In the genomic region with DNA sequence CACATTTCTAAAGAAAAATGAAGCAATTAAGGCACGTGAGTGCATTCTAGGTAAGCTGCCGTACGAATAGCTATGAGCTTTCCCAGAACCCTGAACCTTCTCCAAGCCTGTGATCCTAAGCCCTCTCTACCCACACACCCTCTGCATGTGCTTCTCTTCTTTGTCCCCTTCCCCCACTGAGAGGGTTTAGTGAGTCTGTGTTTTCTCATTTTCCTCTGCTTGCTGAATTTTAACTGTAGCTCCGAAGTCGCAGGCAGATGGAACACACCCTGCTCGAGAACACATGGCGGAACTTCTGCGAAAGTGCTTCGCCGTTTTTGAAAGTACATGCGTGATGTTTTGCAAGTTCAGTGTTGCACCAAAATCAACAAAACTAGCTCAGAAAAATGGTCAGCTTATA, we compare ENCODE assay signal across 23 mouse cellular contexts.
DNase-seq lines count a peak whose midpoint lies in the region; ATAC-seq and TF ChIP-seq lines count a peak whose summit lies in the region.
"Had no signal": no experiment of that assay in that cellular context is flagged by ENCODE, and none has a peak within 500 bp of the region (broad histone marks: within the 10 kb centered on the region; RNA-seq: fewer than 3 reads in every experiment).

No protein-coding gene starts in this region.

- no peak overlapping the region for H3K9ac ChIP-seq in forebrain, embryonic 13.5 days
- no peak overlapping the region for H3K9ac ChIP-seq in forebrain, embryonic 12.5 days
- no peak overlapping the region for H3K9ac ChIP-seq in intestine, embryonic 14.5 days (ENCODE audit: low read length)
- H3K9ac ChIP-seq in intestine, postnatal 0 days (ENCODE audit: low read depth, low read length): no peak overlapping the region
- H3K9ac ChIP-seq: embryonic facial prominence, embryonic 15.5 days; hindbrain, embryonic 12.5 days; liver, embryonic 13.5 days; neural tube, embryonic 15.5 days had no signal

- ATAC-seq in forebrain, embryonic 13.5 days: peak; percentile 45; the same call in 1 of the 2 replicates
- no peak for ATAC-seq in forebrain, embryonic 12.5 days (ENCODE audit: low FRiP score)
- ATAC-seq in intestine, embryonic 14.5 days (replicated peaks; ENCODE audit: low FRiP score, low TSS enrichment, low read depth): peak; percentile 73
- ATAC-seq in intestine, postnatal 0 days: no peak

- no peak overlapping the region for H3K27ac ChIP-seq in forebrain, embryonic 13.5 days
- no peak overlapping the region for H3K27ac ChIP-seq in forebrain, embryonic 12.5 days
- no peak overlapping the region for H3K27ac ChIP-seq in intestine, embryonic 14.5 days (ENCODE audit: low read depth)
- H3K27ac ChIP-seq in intestine, postnatal 0 days (ENCODE audit: low read depth, low read length): no peak overlapping the region
- H3K27ac ChIP-seq: embryonic facial prominence, embryonic 15.5 days; gastrocnemius, adult 2 months; hindbrain, embryonic 12.5 days; kidney, postnatal 0 days; liver, embryonic 13.5 days; neural tube, embryonic 15.5 days had no signal

- no peaks in the 10 kb centered on the region for H3K36me3 ChIP-seq in forebrain, embryonic 13.5 days (ENCODE audit: poor library complexity, severe bottlenecking)
- no peaks in the 10 kb centered on the region for H3K36me3 ChIP-seq in forebrain, embryonic 12.5 days (replicated peaks)
- no peaks in the 10 kb centered on the region for H3K36me3 ChIP-seq in intestine, embryonic 14.5 days (ENCODE audit: control insufficient read depth, insufficient read depth, low read length)
- H3K36me3 ChIP-seq in intestine, postnatal 0 days (ENCODE audit: control insufficient read depth, insufficient read depth): no peaks in the 10 kb centered on the region
- H3K36me3 ChIP-seq: embryonic facial prominence, embryonic 15.5 days; hindbrain, embryonic 12.5 days; liver, embryonic 13.5 days; neural tube, embryonic 15.5 days had no signal

- no peaks in the 10 kb centered on the region for H3K9me3 ChIP-seq in forebrain, embryonic 13.5 days (replicated peaks)
- H3K9me3 ChIP-seq in forebrain, embryonic 12.5 days: no peaks in the 10 kb centered on the region
- H3K9me3 ChIP-seq in intestine, embryonic 14.5 days (ENCODE audit: control insufficient read depth, low read length): no peaks in the 10 kb centered on the region
- H3K9me3 ChIP-seq in intestine, postnatal 0 days (ENCODE audit: control insufficient read depth): no peaks in the 10 kb centered on the region
- H3K9me3 ChIP-seq: embryonic facial prominence, embryonic 15.5 days; hindbrain, embryonic 12.5 days; liver, embryonic 13.5 days; neural tube, embryonic 15.5 days had no signal

- no peak for TF ChIP-seq CTCF in intestine, postnatal 0 days (IDR thresholded peaks at IDR 0.05; ENCODE audit: low read depth)

- DNase-seq in intestine, embryonic 14.5 days (ENCODE audit: low spot score): peak; percentile 51
- DNase-seq in right cerebral cortex, adult 18-20 months: peak; percentile 29
- DNase-seq in right cerebral cortex, postnatal 4 days: no peak
- no peak for DNase-seq in MN1 (ENCODE audit: low spot score)
- DNase-seq in yolk sac, embryonic 10.5 days (ENCODE audit: low spot score): no peak
- DNase-seq: adrenal gland, postnatal 10 days; cerebellum, adult 11 months; cerebellum, adult 9-11 months; gastrocnemius, adult 2 months; kidney, adult 2 months; liver, embryonic 13.5 days; lung, adult 2 months; lung, postnatal 14 days; thymus, adult 18-20 months; thymus, postnatal 4 days had no signal

- H3K4me3 ChIP-seq in forebrain, embryonic 13.5 days: no peak overlapping the region
- no peak overlapping the region for H3K4me3 ChIP-seq in forebrain, embryonic 12.5 days (replicated peaks)
- H3K4me3 ChIP-seq in intestine, embryonic 14.5 days (ENCODE audit: low read depth, low read length): no peak overlapping the region
- no peak overlapping the region for H3K4me3 ChIP-seq in intestine, postnatal 0 days (ENCODE audit: low read depth, low read length)
- H3K4me3 ChIP-seq: embryonic facial prominence, embryonic 15.5 days; gastrocnemius, adult 2 months; hindbrain, embryonic 12.5 days; liver, embryonic 13.5 days; neural tube, embryonic 15.5 days had no signal

- H3K4me2 ChIP-seq in forebrain, embryonic 13.5 days: no peak overlapping the region
- no peak overlapping the region for H3K4me2 ChIP-seq in forebrain, embryonic 12.5 days
- H3K4me2 ChIP-seq in intestine, embryonic 14.5 days (ENCODE audit: low read length): no peak overlapping the region
- H3K4me2 ChIP-seq in intestine, postnatal 0 days (replicated peaks; ENCODE audit: low read depth): no peak overlapping the region
- H3K4me2 ChIP-seq: embryonic facial prominence, embryonic 15.5 days; hindbrain, embryonic 12.5 days; liver, embryonic 13.5 days; midbrain, embryonic 11.5 days; neural tube, embryonic 15.5 days had no signal

- H3K4me1 ChIP-seq in forebrain, embryonic 13.5 days: no peaks in the 10 kb centered on the region
- peaks cover 7% of the 10 kb centered on the region; the same call in 1 of the 2 replicates for H3K4me1 ChIP-seq in forebrain, embryonic 12.5 days
- H3K4me1 ChIP-seq in intestine, embryonic 14.5 days (replicated peaks; ENCODE audit: control insufficient read depth, insufficient read depth, low read length): no peaks in the 10 kb centered on the region
- no peaks in the 10 kb centered on the region for H3K4me1 ChIP-seq in intestine, postnatal 0 days (replicated peaks; ENCODE audit: control insufficient read depth, insufficient read depth, low read length)
- H3K4me1 ChIP-seq: embryonic facial prominence, embryonic 15.5 days; liver, embryonic 13.5 days had no signal

- H3K27me3 ChIP-seq in forebrain, embryonic 13.5 days: no peaks in the 10 kb centered on the region
- no peaks in the 10 kb centered on the region for H3K27me3 ChIP-seq in forebrain, embryonic 12.5 days
- no peaks in the 10 kb centered on the region for H3K27me3 ChIP-seq in intestine, embryonic 14.5 days (replicated peaks; ENCODE audit: control insufficient read depth, insufficient read depth, low read length)
- no peaks in the 10 kb centered on the region for H3K27me3 ChIP-seq in intestine, postnatal 0 days (replicated peaks; ENCODE audit: control insufficient read depth, insufficient read depth, low read length)
- H3K27me3 ChIP-seq: embryonic facial prominence, embryonic 15.5 days; hindbrain, embryonic 12.5 days; neural tube, embryonic 15.5 days had no signal

- WGBS in forebrain, embryonic 13.5 days: 82% methylated on average over 11 of the region's 11 CpGs
- WGBS in forebrain, embryonic 12.5 days: 88% methylated on average over 11 of the region's 11 CpGs
- WGBS in intestine, embryonic 14.5 days: 52% methylated on average over 11 of the region's 11 CpGs
- WGBS in intestine, postnatal 0 days: 80% methylated on average over 11 of the region's 11 CpGs

Comparison
In these comparisons a context has a peak if more than half of its experiments do, and no peak if none do; other contexts are left out.
1. ATAC-seq: peak in forebrain, embryonic 13.5 days (single experiment) and intestine, embryonic 14.5 days (single experiment); none in forebrain, embryonic 12.5 days (single experiment) and intestine, postnatal 0 days (single experiment).
2. DNase-seq: peak in intestine, embryonic 14.5 days (single experiment) and right cerebral cortex, adult 18-20 months (single experiment); none in right cerebral cortex, postnatal 4 days (single experiment), MN1 (single experiment) and yolk sac, embryonic 10.5 days (single experiment).